Mouse (Mus musculus): ENCODE measurements around the gene Katnal1. TPM values are rescaled to one million over a fixed set of nuclear protein-coding genes. Genes with fewer than 3 reads are reported as not detected.

The Katnal1 gene
- polyA plus RNA-seq, 1 experiment from 2014 or later, result 25.4 TPM

- Histone ChIP-seq H3K27me3 (no peaks in the 10 kb centered on the region), H3K4me3 (no peak overlapping the region), H3K9ac (no peak overlapping the region), H3K36me3 (no peaks in the 10 kb centered on the region), H3K4me1 (peaks cover 14% of the 10 kb centered on the region; the same call in 1 of the 2 replicates), H3K9me3 (no peaks in the 10 kb centered on the region), H3K4me2 (replicated peaks) (no peak overlapping the region), H3K27ac (no peak overlapping the region)
- WGBS, result 49% methylated on average over 6 of the region's 6 CpGs
- no peak for ATAC-seq (ENCODE audit: insufficient number of reproducible peaks, insufficient read depth, low FRiP score, low TSS enrichment)
Measured at GRCm38 (mm10) chr5:148952419-148952818, 23.3 kb upstream of the Katnal1 start.

GRCm38 (mm10) chr5:148951360-148951759 is 22.2 kb upstream of the Katnal1 start:
- H3K27me3 ChIP-seq, result no peaks in the 10 kb centered on the region
- H3K4me1 ChIP-seq, result peaks cover 11% of the 10 kb centered on the region; the same call in 1 of the 2 replicates
- H3K27ac ChIP-seq, result no peak overlapping the region
- no peak for ATAC-seq (ENCODE audit: insufficient number of reproducible peaks, insufficient read depth, low FRiP score, low TSS enrichment)
- H3K9me3 ChIP-seq, result no peaks in the 10 kb centered on the region
- 87% methylated on average over 5 of the region's 5 CpGs for WGBS
- no peak overlapping the region for H3K9ac ChIP-seq
- H3K4me2 ChIP-seq (replicated peaks), result no peak overlapping the region
- H3K4me3 ChIP-seq, result no peak overlapping the region
- H3K36me3 ChIP-seq, result no peaks in the 10 kb centered on the region

GRCm38 (mm10) chr5:148950064-148950463 is 20.9 kb upstream of the Katnal1 start:
- WGBS, result 19% methylated on average over 15 of the region's 15 CpGs
- Histone ChIP-seq H3K4me2 (replicated peaks) (0 out of 2 replicates have a peak overlapping the region, but pooled peaks have one; percentile 14), H3K9ac (no peak overlapping the region), H3K4me1 (peaks cover 11% of the 10 kb centered on the region; the same call in 1 of the 2 replicates), H3K9me3 (no peaks in the 10 kb centered on the region), H3K36me3 (no peaks in the 10 kb centered on the region), H3K27me3 (no peaks in the 10 kb centered on the region), H3K4me3 (no peak overlapping the region), H3K27ac (peak overlapping the region; percentile 89)
- peak; percentile 42; the same call in 1 of the 2 replicates for ATAC-seq (ENCODE audit: insufficient number of reproducible peaks, insufficient read depth, low FRiP score, low TSS enrichment)

GRCm38 (mm10) chr5:148948577-148948976 is 19.5 kb upstream of the Katnal1 start:
- Histone ChIP-seq H3K36me3 (no peaks in the 10 kb centered on the region), H3K4me3 (no peak overlapping the region), H3K27me3 (no peaks in the 10 kb centered on the region), H3K4me1 (peaks cover 11% of the 10 kb centered on the region; the same call in 1 of the 2 replicates), H3K4me2 (replicated peaks) (no peak overlapping the region), H3K9me3 (no peaks in the 10 kb centered on the region), H3K27ac (no peak overlapping the region), H3K9ac (no peak overlapping the region)
- WGBS, result 69% methylated on average over 9 of the region's 9 CpGs
- ATAC-seq (ENCODE audit: insufficient number of reproducible peaks, insufficient read depth, low FRiP score, low TSS enrichment), result no peak

- no peak for ATAC-seq (ENCODE audit: insufficient number of reproducible peaks, insufficient read depth, low FRiP score, low TSS enrichment)
- no peaks in the 10 kb centered on the region for H3K9me3 ChIP-seq
- H3K27ac ChIP-seq, result no peak overlapping the region
- no peak overlapping the region for H3K4me3 ChIP-seq
- 70% methylated on average over 4 of the region's 4 CpGs for WGBS
- H3K4me2 ChIP-seq (replicated peaks), result no peak overlapping the region
- no peak overlapping the region for H3K9ac ChIP-seq
- no peaks in the 10 kb centered on the region for H3K27me3 ChIP-seq
- no peaks in the 10 kb centered on the region for H3K36me3 ChIP-seq
- peaks cover 11% of the 10 kb centered on the region; the same call in 1 of the 2 replicates for H3K4me1 ChIP-seq
Measured at GRCm38 (mm10) chr5:148947412-148947811, 18.3 kb upstream of the Katnal1 start.

GRCm38 (mm10) chr5:148946787-148947186 is 17.7 kb upstream of the Katnal1 start:
- WGBS, result 74% methylated on average over 5 of the region's 5 CpGs
- H3K4me2 ChIP-seq (replicated peaks), result no peak overlapping the region

GRCm38 (mm10) chr5:148945735-148946134 is 16.6 kb upstream of the Katnal1 start:
- H3K4me1 ChIP-seq, result peaks cover 9% of the 10 kb centered on the region; the same call in 1 of the 2 replicates
- H3K9ac ChIP-seq, result no peak overlapping the region
- H3K27ac ChIP-seq, result no peak overlapping the region
- no peaks in the 10 kb centered on the region for H3K27me3 ChIP-seq
- H3K9me3 ChIP-seq, result no peaks in the 10 kb centered on the region
- ATAC-seq (ENCODE audit: insufficient number of reproducible peaks, insufficient read depth, low FRiP score, low TSS enrichment), result no peak
- no peak overlapping the region for H3K4me3 ChIP-seq
- WGBS, result 88% methylated on average over 2 of the region's 2 CpGs
- H3K36me3 ChIP-seq, result no peaks in the 10 kb centered on the region
- no peak overlapping the region for H3K4me2 ChIP-seq (replicated peaks)

More at GRCm38 (mm10) chr5:148946787-148947186, 17.7 kb upstream of the Katnal1 start:
- peaks cover 11% of the 10 kb centered on the region; the same call in 1 of the 2 replicates for H3K4me1 ChIP-seq
- H3K4me3 ChIP-seq, result no peak overlapping the region
- no peak overlapping the region for H3K27ac ChIP-seq
- ATAC-seq (ENCODE audit: insufficient number of reproducible peaks, insufficient read depth, low FRiP score, low TSS enrichment), result no peak
- no peaks in the 10 kb centered on the region for H3K27me3 ChIP-seq
- H3K36me3 ChIP-seq, result no peaks in the 10 kb centered on the region
- H3K9ac ChIP-seq, result no peak overlapping the region
- no peaks in the 10 kb centered on the region for H3K9me3 ChIP-seq

- H3K9ac ChIP-seq, result no peak overlapping the region
- H3K4me3 ChIP-seq, result no peak overlapping the region
- no peaks in the 10 kb centered on the region for H3K36me3 ChIP-seq
- ATAC-seq (ENCODE audit: insufficient number of reproducible peaks, insufficient read depth, low FRiP score, low TSS enrichment), result no peak
- no peak overlapping the region for H3K27ac ChIP-seq
- no peaks in the 10 kb centered on the region for H3K27me3 ChIP-seq
- 76% methylated on average over 8 of the region's 8 CpGs for WGBS
- H3K9me3 ChIP-seq, result no peaks in the 10 kb centered on the region
- H3K4me1 ChIP-seq, result no peaks in the 10 kb centered on the region; the same call in 1 of the 2 replicates
- H3K4me2 ChIP-seq (replicated peaks), result no peak overlapping the region
Measured at GRCm38 (mm10) chr5:148944024-148944423, 14.9 kb upstream of the Katnal1 start.

- no peak for ATAC-seq (ENCODE audit: insufficient number of reproducible peaks, insufficient read depth, low FRiP score, low TSS enrichment)
- Histone ChIP-seq H3K9me3 (no peaks in the 10 kb centered on the region), H3K4me1 (no peaks in the 10 kb centered on the region; the same call in 1 of the 2 replicates), H3K4me2 (replicated peaks) (no peak overlapping the region), H3K9ac (no peak overlapping the region), H3K27ac (no peak overlapping the region), H3K36me3 (no peaks in the 10 kb centered on the region), H3K4me3 (no peak overlapping the region), H3K27me3 (no peaks in the 10 kb centered on the region)
- 76% methylated on average over 10 of the region's 10 CpGs for WGBS
Measured at GRCm38 (mm10) chr5:148943444-148943843, 14.3 kb upstream of the Katnal1 start.

GRCm38 (mm10) chr5:148942957-148943356 is 13.8 kb upstream of the Katnal1 start:
- no peaks in the 10 kb centered on the region for H3K27me3 ChIP-seq
- no peaks in the 10 kb centered on the region for H3K9me3 ChIP-seq
- no peak overlapping the region for H3K4me3 ChIP-seq
- no peak overlapping the region for H3K9ac ChIP-seq
- WGBS, result 60% methylated on average over 11 of the region's 11 CpGs
- H3K27ac ChIP-seq, result no peak overlapping the region
- no peak overlapping the region for H3K4me2 ChIP-seq (replicated peaks)
- H3K36me3 ChIP-seq, result no peaks in the 10 kb centered on the region
- no peak for ATAC-seq (ENCODE audit: insufficient number of reproducible peaks, insufficient read depth, low FRiP score, low TSS enrichment)
- H3K4me1 ChIP-seq, result no peaks in the 10 kb centered on the region; the same call in 1 of the 2 replicates

- H3K27ac ChIP-seq, result no peak overlapping the region
Measured at GRCm38 (mm10) chr5:148942305-148942704, 13.2 kb upstream of the Katnal1 start.

GRCm38 (mm10) chr5:148941867-148942266 is 12.7 kb upstream of the Katnal1 start:
- 0 out of 2 replicates have a peak, but pooled peaks cover under 1% of the 10 kb centered on the region for H3K9me3 ChIP-seq

More at GRCm38 (mm10) chr5:148942305-148942704, 13.2 kb upstream of the Katnal1 start:
- H3K9ac ChIP-seq, result no peak overlapping the region
- H3K9me3 ChIP-seq, result no peaks in the 10 kb centered on the region
- H3K4me2 ChIP-seq (replicated peaks), result no peak overlapping the region
- ATAC-seq (ENCODE audit: insufficient number of reproducible peaks, insufficient read depth, low FRiP score, low TSS enrichment), result no peak
- 95% methylated on average over 6 of the region's 6 CpGs for WGBS
- H3K4me3 ChIP-seq, result no peak overlapping the region
- H3K36me3 ChIP-seq, result no peaks in the 10 kb centered on the region
- no peaks in the 10 kb centered on the region for H3K4me1 ChIP-seq
- H3K27me3 ChIP-seq, result no peaks in the 10 kb centered on the region

More at GRCm38 (mm10) chr5:148941867-148942266, 12.7 kb upstream of the Katnal1 start:
- Histone ChIP-seq H3K27ac (no peak overlapping the region), H3K27me3 (no peaks in the 10 kb centered on the region), H3K36me3 (no peaks in the 10 kb centered on the region), H3K4me2 (replicated peaks) (no peak overlapping the region), H3K4me3 (no peak overlapping the region), H3K4me1 (no peaks in the 10 kb centered on the region), H3K9ac (no peak overlapping the region)
- no peak for ATAC-seq (ENCODE audit: insufficient number of reproducible peaks, insufficient read depth, low FRiP score, low TSS enrichment)
- 90% methylated on average over 10 of the region's 10 CpGs for WGBS
